Mouse (Mus musculus) left cerebral cortex, postnatal 10 days (tissue): ENCODE measurements around the gene Mier1. TPM values are rescaled to one million over a fixed set of nuclear protein-coding genes. Genes with fewer than 3 reads are reported as not detected.

Source experiments
- DNase-seq, 2 experiments: peaks; one replicate each; pipeline ENCODE4 v3.0.0; 2021 to 2022; ENCODE audit warnings: low spot score in 2 of 2, mixed read lengths in 1 of 2; ENCODE audit errors: extremely low spot score in 1 of 2
- intact Hi-C: fragments of 180-260 bp; cut with DNase I; formaldehyde crosslinking; loops from one replicate; pipeline ENCODE4 v1.15.1; 2025
- total RNA-seq, 2 experiments: library from RNA; stranded (reverse); gene quantifications; 2 replicates each; pipeline ENCODE4 v1.2.3; 2021

Gene Mier1
- 10 to 100 TPM; 47.0 to 48.3 TPM for total RNA-seq

DNA sequence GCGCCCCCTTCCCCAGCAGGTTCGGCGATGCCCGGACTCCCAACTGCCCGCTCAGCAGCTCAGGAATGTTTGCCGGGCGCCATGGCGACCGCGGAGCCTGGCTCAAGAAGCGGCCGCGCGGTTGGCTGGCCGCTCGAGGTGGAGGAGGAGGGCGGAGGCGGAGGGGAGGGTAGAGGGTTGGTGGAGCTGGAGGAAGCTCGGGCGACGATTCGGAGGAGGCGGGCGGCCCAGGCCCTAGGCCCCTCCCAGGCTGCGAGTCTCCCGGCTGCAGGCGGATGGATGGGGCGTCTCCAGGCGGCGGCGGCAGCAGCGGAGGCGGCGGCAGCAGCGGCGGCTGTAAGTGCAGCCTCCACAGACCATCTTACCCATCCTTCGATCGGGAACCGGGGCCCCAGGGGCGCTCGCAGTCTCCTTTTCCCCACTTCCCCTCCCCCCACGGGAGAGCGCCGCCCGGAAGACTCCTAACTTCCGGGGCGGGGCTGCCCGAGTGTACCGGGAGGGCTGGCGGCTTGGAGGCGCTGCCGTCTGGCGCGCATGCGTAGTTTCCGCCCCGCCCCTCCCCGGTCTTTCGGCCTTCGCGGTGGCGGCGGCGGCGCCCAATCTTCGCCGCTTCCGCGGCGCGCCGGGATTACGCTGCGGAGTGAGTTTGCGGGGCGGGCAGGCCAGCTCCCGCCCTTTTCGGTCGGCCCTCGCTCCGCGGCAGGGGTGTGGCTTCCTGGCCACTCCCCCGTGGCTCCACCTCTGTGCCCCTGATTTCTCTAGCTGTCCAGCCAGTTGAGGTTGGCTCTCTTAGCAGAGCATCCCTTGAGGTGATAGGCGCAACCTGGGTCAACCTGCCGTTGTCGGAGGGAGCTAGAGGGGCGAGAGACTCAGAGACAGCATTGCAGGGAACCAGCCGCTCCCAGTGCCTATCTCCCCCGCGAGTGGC, at the start of gene Mier1, which contains the start of gene Wdr78:
TSS of gene Mier1 (plus strand) at position 207 of the 928 bp plus-strand sequence.
TSS of gene Wdr78 (minus strand) at position 372 of the 928 bp plus-strand sequence.
- intact Hi-C loops = loop anchor here (10.0 kb wide), 1 partner anchor 130 kb away; no protein-coding TSS in a partner anchor
- peak; percentile 90 to 99 for DNase-seq

DNA sequence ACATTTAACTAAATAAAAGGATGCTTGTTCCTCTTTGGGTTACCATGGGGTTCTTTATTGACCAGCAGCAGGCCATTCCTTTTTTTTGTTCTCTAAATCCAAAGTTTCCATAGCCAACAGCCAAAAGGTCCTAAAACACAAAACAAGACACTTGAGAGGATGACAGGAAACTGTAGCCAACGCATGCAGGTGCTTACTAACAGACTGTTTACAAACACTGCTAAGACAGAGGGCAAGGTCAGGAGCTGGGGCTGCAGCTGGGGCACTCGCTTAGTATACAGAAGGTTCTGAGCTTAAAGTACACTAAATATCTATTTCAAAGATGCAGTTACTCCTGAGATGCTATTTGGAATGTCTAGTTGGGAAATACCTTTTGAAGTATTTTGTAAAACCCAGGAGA, 49.8 kb upstream of the Mier1 start:
- DNase-seq = no peak
- intact Hi-C loops = no loop called here

DNA sequence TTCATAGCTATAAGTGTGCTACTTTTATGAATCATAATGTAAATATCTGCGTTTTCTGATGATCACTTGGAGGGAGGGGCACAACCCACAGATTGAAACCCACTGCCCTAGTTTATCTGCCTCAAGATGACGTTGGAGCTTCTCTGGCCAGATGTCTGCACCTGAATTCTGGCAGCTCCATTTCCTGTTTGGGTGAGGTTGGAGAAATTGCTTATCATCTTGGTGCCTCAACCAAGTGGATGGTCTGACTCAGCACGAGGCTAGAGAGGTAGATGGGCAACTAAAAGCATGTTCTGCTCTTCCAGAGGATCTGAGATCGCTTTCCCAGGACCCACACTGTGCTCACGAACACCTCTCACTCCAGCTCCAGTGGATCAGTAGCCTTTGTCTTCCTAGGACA, 49.2 kb upstream of the Mier1 start:
- intact Hi-C loops = no loop called here
- DNase-seq = no peak

DNA sequence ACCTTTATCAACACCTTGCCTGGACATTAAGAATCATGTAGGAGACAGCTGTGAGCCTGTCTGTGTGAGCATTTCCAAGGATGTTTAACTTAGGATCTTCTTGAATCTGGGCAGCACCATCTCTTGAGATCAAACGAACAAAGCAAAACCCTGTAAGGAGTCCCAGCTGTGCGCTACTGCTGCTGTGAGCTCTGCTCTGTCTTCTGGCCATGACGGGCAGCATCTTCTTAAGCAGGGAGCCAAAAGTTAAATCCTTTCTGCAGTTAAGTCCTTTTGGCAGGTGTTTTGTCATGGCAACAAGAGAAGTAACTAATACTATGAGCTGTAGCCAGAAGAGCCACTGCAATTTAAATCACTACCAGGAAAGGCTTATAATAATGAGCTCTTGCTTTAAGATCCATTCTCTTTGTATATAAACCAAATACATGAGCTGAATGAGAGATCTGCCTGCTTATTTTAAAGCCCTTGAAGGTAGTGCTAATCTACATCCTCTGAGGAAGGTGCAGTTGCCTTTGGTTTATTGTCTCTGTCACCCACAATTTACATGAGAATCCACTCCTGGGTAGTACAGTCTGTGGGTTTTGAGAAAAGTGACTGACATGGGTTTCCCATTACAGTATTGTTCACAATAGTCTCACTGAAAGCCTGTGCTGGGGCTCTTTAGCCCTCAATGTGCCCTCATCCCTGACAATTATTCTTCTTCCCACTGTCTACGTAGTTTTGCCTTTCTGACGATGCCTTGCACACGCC, 46.1 kb upstream of the Mier1 start:
- no peak for DNase-seq
- intact Hi-C loops = no loop called here

DNA sequence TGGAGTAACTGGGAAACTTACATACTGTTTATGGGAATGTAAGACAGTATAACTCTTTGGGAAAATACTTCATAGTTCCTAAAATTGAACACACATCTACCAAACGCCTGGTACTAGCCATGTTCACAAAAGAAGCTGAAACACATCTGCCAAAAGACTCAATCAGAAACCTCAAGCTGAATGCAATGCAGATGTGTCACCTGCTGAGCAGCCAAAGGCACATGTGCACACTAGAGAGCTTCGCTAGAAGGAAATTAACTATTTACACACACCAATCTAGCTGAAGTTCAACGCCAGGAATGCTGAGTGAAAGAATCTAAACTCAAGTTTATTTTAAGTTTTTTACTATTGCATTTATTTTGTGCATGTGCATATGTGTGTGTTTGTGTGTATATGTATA, 43.6 kb upstream of the Mier1 start:
- intact Hi-C loops = no loop called here
- no peak for DNase-seq

DNA sequence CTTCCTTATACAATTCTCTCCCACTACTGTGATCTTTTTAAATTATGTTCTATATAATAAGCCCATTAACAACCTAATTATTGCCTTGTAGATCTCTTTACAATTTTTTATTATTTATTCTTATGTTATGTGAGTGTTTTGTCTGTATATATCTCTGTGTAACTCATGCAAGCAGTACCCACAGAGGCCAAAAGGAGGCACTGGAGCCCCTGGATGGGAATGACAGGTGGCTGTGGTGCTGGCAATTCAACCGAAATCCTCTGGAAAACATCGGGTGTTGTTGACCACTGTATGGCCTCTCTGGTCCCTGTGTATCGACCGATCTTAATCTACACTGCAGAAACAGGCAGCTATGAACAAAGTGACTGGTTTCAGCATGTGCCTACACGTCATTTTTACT, 29.0 kb upstream of the Mier1 start:
- no peak for DNase-seq
- intact Hi-C loops = no loop called here

DNA sequence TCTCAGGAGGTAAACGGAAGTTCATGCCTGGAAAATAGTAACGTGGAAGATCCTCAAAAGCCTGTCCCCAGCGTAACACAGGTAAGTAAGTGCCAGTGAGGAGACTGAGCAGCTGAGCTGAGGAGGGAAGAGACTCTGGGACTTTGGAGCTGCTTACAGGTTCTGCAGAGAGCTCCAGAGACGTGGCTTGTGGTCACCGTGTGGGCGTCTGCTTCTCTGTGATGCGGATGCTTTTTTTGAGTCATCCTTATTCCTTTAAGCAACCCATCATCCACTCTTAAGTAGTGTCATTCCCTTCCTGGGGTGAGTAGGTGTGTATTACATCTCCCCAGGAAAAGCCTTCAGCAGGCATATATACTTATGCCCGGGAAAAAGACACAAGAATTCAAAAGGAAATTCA, 18.3 kb upstream of the Mier1 start:
- DNase-seq = no peak
- intact Hi-C loops = no loop called here

DNA sequence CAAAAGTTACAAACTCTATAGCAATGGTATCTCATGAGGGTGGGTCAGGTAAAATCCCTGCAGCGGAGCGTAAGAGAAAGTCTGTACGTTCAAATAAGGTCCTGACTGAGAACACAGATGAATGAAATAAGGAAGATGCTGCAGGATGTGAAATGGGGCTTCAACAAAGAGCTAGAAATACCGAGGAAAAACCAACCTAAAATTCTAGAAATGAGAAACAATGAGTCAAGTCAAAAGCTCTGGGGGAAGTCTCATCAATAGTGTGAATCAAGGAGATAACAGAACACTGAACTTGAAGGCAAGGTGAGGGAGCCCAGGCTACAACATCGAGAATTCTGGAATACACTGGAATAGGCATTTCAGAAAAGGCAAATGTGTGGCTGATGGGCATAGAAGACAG, 15.7 kb upstream of the Mier1 start:
- intact Hi-C loops = no loop called here
- no peak for DNase-seq

DNA sequence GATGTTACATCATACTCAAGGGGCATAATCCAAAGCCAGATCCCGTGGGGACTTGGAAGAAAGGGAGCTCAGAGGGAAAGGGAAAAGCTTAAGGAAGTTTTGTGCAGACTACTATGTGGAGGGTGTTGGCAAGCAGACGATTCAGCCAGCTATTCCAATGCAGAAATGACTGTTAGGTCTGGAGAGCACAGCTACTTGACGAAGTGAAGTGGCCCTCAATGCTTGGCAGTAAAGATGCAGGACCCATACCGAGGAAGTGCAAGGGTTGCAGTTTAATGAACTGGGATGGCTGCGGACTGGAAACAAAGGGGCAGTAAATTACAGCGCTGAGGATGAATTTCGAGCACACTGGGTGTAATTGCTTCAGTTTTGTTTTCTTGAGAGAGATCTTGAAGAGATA, 1.5 kb upstream of the Mier1 start:
- DNase-seq = no peak
- intact Hi-C loops = loop anchor here (10.0 kb wide), 1 partner anchor 128 kb away; no protein-coding TSS in a partner anchor

DNA sequence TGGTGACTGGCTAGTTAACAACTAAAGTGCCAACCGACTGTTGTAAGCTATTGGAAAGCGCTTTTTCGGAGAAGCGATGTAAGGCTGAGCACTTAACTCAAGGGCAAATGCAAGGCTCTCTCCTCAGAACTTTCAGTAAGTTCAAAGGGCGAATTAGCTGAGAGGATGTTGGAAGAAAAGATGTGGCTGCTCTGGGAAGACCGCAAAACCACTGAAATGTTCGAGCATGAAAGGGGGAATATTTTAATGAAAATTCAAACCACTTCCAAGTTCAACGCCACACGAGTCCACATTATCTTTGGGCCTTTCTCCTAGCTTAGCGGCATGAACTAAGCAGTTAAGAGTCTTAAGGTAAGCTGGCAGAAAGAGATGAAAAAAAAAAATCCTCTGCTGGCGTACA, 788 bp upstream of the Mier1 start:
- intact Hi-C loops = loop anchor here (10.0 kb wide), 1 partner anchor 129 kb away; no protein-coding TSS in a partner anchor
- no peak for DNase-seq

DNA sequence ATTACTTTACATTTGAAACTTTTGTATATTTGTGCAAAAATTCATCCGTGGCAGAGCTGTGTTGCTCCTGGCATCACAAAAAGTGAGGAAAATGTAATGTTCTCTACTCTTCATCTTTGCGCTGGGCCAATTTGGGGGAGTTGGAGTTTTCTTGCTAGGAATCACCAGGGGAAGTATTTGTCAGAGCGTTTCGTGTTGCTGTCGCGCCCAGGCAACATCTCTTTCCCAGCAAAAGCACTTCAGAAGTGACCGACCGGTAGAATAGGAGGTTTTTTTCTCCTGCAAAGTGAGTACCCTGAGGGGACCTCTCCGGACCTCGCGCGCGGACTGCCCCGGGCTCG, 4.7 kb downstream of the Mier1 start:
- intact Hi-C loops = loop anchor here (10.0 kb wide), 1 partner anchor 134 kb away; no protein-coding TSS in a partner anchor
- DNase-seq = no peak

DNA sequence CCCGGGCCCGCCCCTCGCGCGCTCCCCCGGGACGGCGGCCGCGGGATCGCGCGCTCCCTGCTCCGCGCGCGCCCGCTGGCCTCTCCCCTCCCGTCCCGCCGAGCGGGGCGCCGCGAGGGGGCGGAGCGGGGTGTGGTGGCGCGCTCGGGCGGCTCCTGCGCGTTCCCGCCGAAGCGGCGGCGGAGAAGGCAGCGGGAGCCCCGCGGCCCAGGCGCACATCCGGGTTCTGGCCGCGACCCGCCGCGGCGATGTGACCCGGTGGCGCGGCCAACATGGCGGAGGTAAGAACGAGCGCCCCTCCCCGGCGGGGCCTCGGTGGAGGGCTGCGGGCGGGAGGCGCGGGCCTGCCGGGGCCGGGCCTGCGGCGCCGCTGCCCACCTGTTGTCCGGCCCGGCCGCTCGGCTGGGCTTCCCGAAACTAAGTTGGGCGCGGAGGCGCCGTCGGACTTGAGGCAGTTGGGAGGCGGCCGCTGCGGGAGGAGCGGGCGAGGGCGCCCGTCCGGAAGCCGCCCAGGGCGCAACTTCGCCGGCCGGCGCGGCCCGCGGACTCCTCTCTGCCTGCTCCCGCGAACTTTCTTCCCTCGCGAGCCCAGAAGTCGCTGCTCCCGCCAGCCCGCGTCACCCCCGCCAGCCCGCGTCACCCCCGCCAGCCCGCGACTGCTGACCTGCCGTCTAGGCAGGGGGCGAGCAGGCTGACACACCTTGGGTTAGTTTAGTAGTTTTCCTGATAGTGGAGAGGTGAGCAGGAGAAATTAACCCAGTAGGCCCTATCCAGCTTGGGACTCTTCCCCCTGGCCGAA, 5.2 kb downstream of the Mier1 start:
- intact Hi-C loops = loop anchor here (10.0 kb wide), 1 partner anchor 135 kb away; no protein-coding TSS in a partner anchor
- peak; percentile 29 to 88 for DNase-seq

DNA sequence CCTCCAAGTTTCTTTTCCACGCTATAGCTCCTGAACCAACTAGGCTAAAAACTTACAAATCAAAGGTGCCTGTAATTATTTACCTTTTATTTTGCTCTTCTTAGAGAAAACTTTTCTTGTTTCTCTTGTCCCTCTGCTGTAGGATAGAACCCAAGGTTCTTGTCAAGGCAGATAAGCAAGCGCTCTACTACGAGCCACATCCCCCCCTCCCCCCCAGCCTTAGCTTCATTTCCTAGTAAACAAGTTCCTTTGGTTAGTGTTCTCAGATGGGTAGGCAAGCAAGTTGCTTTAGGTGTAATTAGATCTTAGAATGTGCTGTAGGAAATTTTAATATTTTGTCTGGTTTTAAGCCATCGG, 5.8 kb downstream of the Mier1 start:
- DNase-seq = no peak
- intact Hi-C loops = no loop called here

DNA sequence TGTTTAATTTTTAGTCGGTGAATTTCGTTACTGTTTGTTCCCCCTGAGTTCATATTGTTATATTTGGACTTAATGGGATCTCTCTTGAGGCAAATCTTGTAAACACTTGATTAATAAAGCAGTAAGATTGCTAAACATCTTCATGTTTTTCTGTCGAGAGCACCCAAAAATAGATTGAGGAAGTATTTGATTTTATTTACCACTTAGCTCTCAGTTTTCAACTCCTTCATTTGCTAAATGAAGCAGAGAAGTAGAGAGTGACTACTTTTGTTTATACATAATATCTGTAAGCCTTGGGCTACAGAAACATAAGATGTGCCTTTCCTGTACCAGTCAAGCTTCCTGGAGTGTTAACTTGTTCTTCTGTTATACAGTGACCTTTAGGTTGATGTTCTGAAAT, 6.2 kb downstream of the Mier1 start:
- intact Hi-C loops = no loop called here

DNA sequence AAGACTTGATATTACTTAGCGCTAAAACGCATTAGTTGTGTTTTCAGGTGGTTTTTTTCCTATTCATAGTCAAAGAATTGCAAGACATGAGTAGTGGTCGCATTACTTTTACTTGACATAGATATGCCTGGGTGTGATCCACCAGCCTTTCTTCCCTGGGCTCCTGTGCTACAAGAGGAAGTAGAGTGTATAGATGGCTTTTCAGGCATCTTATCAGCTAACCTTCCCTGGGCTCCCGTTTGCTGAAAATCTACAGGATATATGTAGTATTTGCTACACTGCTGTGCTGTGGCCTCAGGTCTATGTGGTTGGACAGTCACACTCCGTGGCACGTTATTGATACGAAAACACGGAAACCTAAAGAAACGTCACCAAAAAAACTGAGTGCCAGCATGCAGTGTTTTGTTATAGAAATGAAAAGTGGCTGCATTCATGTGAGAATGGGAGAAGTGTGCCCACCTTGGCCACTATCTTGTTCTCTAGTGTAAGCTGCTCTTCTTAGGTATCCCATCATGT, 6.7 kb downstream of the Mier1 start:
- intact Hi-C loops = no loop called here
- DNase-seq = no peak

More for the DNA sequence above, 6.2 kb downstream of the Mier1 start:
- DNase-seq = no peak

DNA sequence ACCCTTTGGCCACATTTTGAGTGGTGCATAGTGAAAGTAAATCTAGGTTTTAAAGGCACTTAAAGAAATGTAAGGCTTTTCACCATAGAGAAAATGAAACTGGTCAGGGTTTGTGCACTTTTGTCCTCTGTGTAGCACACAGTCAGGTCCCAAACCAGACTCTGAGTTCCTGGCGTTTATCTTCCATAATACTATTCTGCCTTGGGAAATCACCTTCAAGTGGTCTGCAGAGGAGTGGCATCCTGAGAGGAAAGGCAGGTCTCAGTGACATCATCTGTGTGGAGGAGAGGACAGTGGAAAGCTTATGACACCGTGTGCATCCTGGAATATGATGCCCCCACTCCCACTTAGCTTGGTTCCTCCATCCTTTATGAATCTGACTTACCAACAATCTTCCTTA, 8.9 kb downstream of the Mier1 start:
- intact Hi-C loops = no loop called here
- no peak for DNase-seq

DNA sequence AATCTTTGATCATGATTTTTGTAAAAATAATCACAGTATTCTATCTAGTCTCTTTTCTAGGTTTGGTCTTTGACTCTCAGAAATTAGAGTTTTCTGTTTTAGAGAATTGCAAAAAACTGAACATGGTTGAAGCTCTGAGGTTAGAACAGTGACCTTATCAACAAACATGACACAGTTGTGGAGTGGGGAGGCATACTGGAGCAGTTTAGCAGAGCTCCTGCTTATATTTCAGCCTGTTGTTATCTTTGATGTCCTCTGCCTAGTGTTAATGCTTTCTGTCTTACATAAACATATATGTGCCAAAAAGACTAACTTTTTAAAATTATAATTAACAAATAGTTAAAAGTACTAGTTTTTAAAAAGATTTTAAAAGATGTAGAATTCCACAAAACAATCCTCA, 9.4 kb downstream of the Mier1 start:
- DNase-seq = no peak
- intact Hi-C loops = no loop called here

DNA sequence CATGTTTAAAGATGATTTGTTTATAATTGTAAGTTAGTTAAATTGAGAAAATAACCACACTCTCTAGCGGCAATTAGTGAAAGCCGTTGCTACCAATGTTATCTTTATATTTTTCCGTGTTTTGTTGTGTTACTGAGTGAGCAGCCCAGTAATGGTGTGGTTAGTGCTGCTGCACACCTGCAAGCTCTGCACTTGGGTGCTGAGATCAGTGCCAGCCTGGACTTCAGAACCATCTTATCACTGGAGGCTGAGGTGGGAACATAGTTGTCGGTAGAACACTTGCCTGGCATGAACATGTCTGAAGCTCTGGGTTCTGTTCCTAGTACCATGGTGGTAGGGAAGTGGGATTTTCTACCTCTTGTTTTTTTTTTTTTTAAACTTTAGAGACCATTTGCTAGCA, 12.3 kb downstream of the Mier1 start:
- DNase-seq = no peak
- intact Hi-C loops = no loop called here

DNA sequence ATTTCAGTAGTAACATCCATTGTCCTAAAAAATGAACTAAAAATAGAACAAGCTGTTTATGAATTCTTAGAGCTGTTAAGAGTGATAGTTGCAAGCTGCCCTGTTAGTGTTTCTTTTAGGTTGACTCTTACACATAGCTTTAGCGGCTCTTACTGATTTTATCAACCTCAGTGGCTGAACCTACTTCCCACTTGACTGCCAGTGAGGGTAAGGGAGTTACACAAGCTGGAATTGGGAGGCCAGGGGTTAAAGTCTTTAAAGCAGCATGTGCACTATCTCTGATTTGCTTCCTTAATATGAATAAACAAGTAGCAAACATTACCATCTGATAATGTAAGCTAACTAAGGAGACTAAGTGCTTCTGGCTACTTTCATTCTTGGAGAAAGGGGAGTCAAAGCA, 22.8 kb downstream of the Mier1 start:
- no peak for DNase-seq
- intact Hi-C loops = no loop called here
